Mouse (Mus musculus): ENCODE results near the gene Simc1. TPM values are rescaled to one million over a fixed set of nuclear protein-coding genes. Genes with fewer than 3 reads are reported as not detected.

The Simc1 gene
- polyA plus RNA-seq, 1 experiment from 2014 or later = 16.3 TPM

GRCm38 (mm10) chr13:54582860-54583259 lies 79.3 kb downstream of the Simc1 start:
- no peaks in the 10 kb centered on the region for H3K4me1 ChIP-seq (ENCODE audit: insufficient read depth)
- H3K27me3 ChIP-seq (ENCODE audit: insufficient read depth, low read length) = no peaks in the 10 kb centered on the region
- H3K36me3 ChIP-seq (ENCODE audit: insufficient read depth) = peaks cover 95% of the 10 kb centered on the region
- H3K9me3 ChIP-seq (ENCODE audit: low read depth, low read length) = no peaks in the 10 kb centered on the region
- H3K9ac ChIP-seq = no peak overlapping the region
- H3K4me2 ChIP-seq = no peak overlapping the region
- no peak for ATAC-seq (ENCODE audit: insufficient read depth)
- WGBS = 81% methylated on average over 5 of the region's 5 CpGs
- DNase-seq = no peak
- H3K4me3 ChIP-seq (ENCODE audit: low read depth, low read length) = no peak overlapping the region
- no peak for TF ChIP-seq CTCF (IDR thresholded peaks at IDR 0.05; ENCODE audit: low read depth)
- H3K27ac ChIP-seq (ENCODE audit: low read depth) = no peak overlapping the region

GRCm38 (mm10) chr13:54585831-54586230 lies 82.3 kb downstream of the Simc1 start:
- Histone ChIP-seq H3K4me2 (no peak overlapping the region), H3K27ac (ENCODE audit: low read depth) (no peak overlapping the region), H3K9ac (no peak overlapping the region), H3K27me3 (ENCODE audit: insufficient read depth, low read length) (no peaks in the 10 kb centered on the region), H3K4me3 (ENCODE audit: low read depth, low read length) (no peak overlapping the region), H3K9me3 (ENCODE audit: low read depth, low read length) (no peaks in the 10 kb centered on the region), H3K4me1 (ENCODE audit: insufficient read depth) (peaks cover 4% of the 10 kb centered on the region; the same call in 1 of the 2 replicates), H3K36me3 (ENCODE audit: insufficient read depth) (peaks cover 72% of the 10 kb centered on the region)
- 82% methylated on average over 11 of the region's 11 CpGs for WGBS
- TF ChIP-seq CTCF (IDR thresholded peaks at IDR 0.05; ENCODE audit: low read depth) = no peak
- no peak for ATAC-seq (ENCODE audit: insufficient read depth)
- no peak for DNase-seq

GRCm38 (mm10) chr13:54589414-54589995 lies 85.9 kb downstream of the Simc1 start:
- Histone ChIP-seq H3K4me3 (ENCODE audit: low read depth, low read length) (peak overlapping the region; percentile 85), H3K36me3 (ENCODE audit: insufficient read depth) (peaks cover 47% of the 10 kb centered on the region), H3K27me3 (ENCODE audit: insufficient read depth, low read length) (no peaks in the 10 kb centered on the region), H3K4me2 (peak overlapping the region; percentile 70), H3K4me1 (ENCODE audit: insufficient read depth) (peaks cover 4% of the 10 kb centered on the region; the same call in 1 of the 2 replicates), H3K27ac (ENCODE audit: low read depth) (peak overlapping the region; percentile 56; the same call in 1 of the 2 replicates), H3K9ac (peak overlapping the region; percentile 87), H3K9me3 (ENCODE audit: low read depth, low read length) (no peaks in the 10 kb centered on the region)
- TF ChIP-seq CTCF (IDR thresholded peaks at IDR 0.05; ENCODE audit: low read depth) = no peak
- ATAC-seq (ENCODE audit: insufficient read depth) = no peak
- WGBS = 2% methylated on average over 24 of the region's 24 CpGs
- no peak for DNase-seq

GRCm38 (mm10) chr13:54589996-54590951 lies 86.7 kb downstream of the Simc1 start, which contains the start of the genes Nop16 and Higd2a:
Gene Nop16, minus strand, starts transcription at chr13:54590090.
Gene Higd2a, plus strand, starts transcription at chr13:54590207.
- no peaks in the 10 kb centered on the region for H3K9me3 ChIP-seq (ENCODE audit: low read depth, low read length)
- peak within 1 kb of the TSS; percentile 87 for H3K9ac ChIP-seq
- H3K36me3 ChIP-seq (ENCODE audit: insufficient read depth) = peaks cover 40% of the 10 kb centered on the region
- no peak for TF ChIP-seq CTCF (IDR thresholded peaks at IDR 0.05; ENCODE audit: low read depth)
- H3K27me3 ChIP-seq (ENCODE audit: insufficient read depth, low read length) = no peaks in the 10 kb centered on the region
- H3K4me1 ChIP-seq (ENCODE audit: insufficient read depth) = peaks cover 4% of the 10 kb centered on the region; the same call in 1 of the 2 replicates
- under 1% methylated on average over 51 of the region's 51 CpGs for WGBS
- H3K27ac ChIP-seq (ENCODE audit: low read depth) = peak within 1 kb of the TSS; percentile 83
- ATAC-seq (ENCODE audit: insufficient read depth) (peak; percentile 99), DNase-seq (peak; percentile 100)
- peak within 1 kb of the TSS; percentile 85 for H3K4me3 ChIP-seq (ENCODE audit: low read depth, low read length)
- H3K4me2 ChIP-seq = peak within 1 kb of the TSS; percentile 87

GRCm38 (mm10) chr13:54591776-54592356 lies 88.3 kb downstream of the Simc1 start:
- no peak for ATAC-seq (ENCODE audit: insufficient read depth)
- Histone ChIP-seq H3K4me1 (ENCODE audit: insufficient read depth) (peaks cover 4% of the 10 kb centered on the region; the same call in 1 of the 2 replicates), H3K4me3 (ENCODE audit: low read depth, low read length) (no peak overlapping the region), H3K36me3 (ENCODE audit: insufficient read depth) (peaks cover 32% of the 10 kb centered on the region), H3K9me3 (ENCODE audit: low read depth, low read length) (no peaks in the 10 kb centered on the region), H3K4me2 (no peak overlapping the region), H3K27ac (ENCODE audit: low read depth) (no peak overlapping the region), H3K27me3 (ENCODE audit: insufficient read depth, low read length) (no peaks in the 10 kb centered on the region), H3K9ac (no peak overlapping the region)
- DNase-seq = no peak
- WGBS = 90% methylated on average over 8 of the region's 8 CpGs
- no peak for TF ChIP-seq CTCF (IDR thresholded peaks at IDR 0.05; ENCODE audit: low read depth)

- no peak for DNase-seq
Measured at GRCm38 (mm10) chr13:54593617-54594016, 90.0 kb downstream of the Simc1 start.

More at GRCm38 (mm10) chr13:54593617-54594016, 90.0 kb downstream of the Simc1 start:
- TF ChIP-seq CTCF (IDR thresholded peaks at IDR 0.05; ENCODE audit: low read depth) = no peak
- Histone ChIP-seq H3K4me2 (no peak overlapping the region), H3K9ac (no peak overlapping the region), H3K4me3 (ENCODE audit: low read depth, low read length) (no peak overlapping the region), H3K4me1 (ENCODE audit: insufficient read depth) (peaks cover 4% of the 10 kb centered on the region; the same call in 1 of the 2 replicates), H3K27ac (ENCODE audit: low read depth) (no peak overlapping the region), H3K9me3 (ENCODE audit: low read depth, low read length) (no peaks in the 10 kb centered on the region), H3K27me3 (ENCODE audit: insufficient read depth, low read length) (no peaks in the 10 kb centered on the region), H3K36me3 (ENCODE audit: insufficient read depth) (peaks cover 27% of the 10 kb centered on the region)
- 82% methylated on average over 11 of the region's 11 CpGs for WGBS
- ATAC-seq (ENCODE audit: insufficient read depth) = no peak

All from lung, embryonic 14.5 days (tissue).